ENCODE assay signal across 12 mouse cellular contexts in genomic region chr7:79544281-79545065, GRCm38 (mm10).
DNase-seq lines count a peak whose midpoint lies in the region; ATAC-seq lines count a peak whose summit lies in the region.
"Had no signal": no experiment of that assay in that cellular context is flagged by ENCODE, and none has a peak within 500 bp of the region (broad histone marks: within the 10 kb centered on the region; RNA-seq: fewer than 3 reads in every experiment).

No protein-coding gene starts in this region.

- H3K27me3 ChIP-seq in embryonic facial prominence, embryonic 10.5 days (replicated peaks; ENCODE audit: low read depth, poor library complexity, severe bottlenecking): peaks cover 100% of the 10 kb centered on the region
- H3K27me3 ChIP-seq in hindbrain, embryonic 13.5 days: peaks cover 63% of the 10 kb centered on the region
- H3K27me3 ChIP-seq in midbrain, embryonic 16.5 days (ENCODE audit: control insufficient read depth, insufficient read depth, low read depth, low read length): peaks cover 31% of the 10 kb centered on the region
- H3K27me3 ChIP-seq in kidney, embryonic 15.5 days: peaks cover 98% of the 10 kb centered on the region

- peaks cover 40% of the 10 kb centered on the region for H3K4me1 ChIP-seq in embryonic facial prominence, embryonic 10.5 days
- peaks cover 63% of the 10 kb centered on the region for H3K4me1 ChIP-seq in hindbrain, embryonic 13.5 days (replicated peaks)
- H3K4me1 ChIP-seq in midbrain, embryonic 16.5 days (ENCODE audit: control insufficient read depth, insufficient read depth, low read length): peaks cover 17% of the 10 kb centered on the region
- H3K4me1 ChIP-seq in kidney, embryonic 15.5 days: peaks cover 8% of the 10 kb centered on the region

- H3K4me3 ChIP-seq in embryonic facial prominence, embryonic 10.5 days: peak overlapping the region; percentile 42
- H3K4me3 ChIP-seq in hindbrain, embryonic 13.5 days: peak overlapping the region; percentile 37
- H3K4me3 ChIP-seq in midbrain, embryonic 16.5 days (ENCODE audit: low read depth, low read length): no peak overlapping the region
- H3K4me3 ChIP-seq in kidney, embryonic 15.5 days (replicated peaks): no peak overlapping the region

- H3K9me3 ChIP-seq in embryonic facial prominence, embryonic 10.5 days: no peaks in the 10 kb centered on the region
- no peaks in the 10 kb centered on the region for H3K9me3 ChIP-seq in hindbrain, embryonic 13.5 days
- no peaks in the 10 kb centered on the region for H3K9me3 ChIP-seq in midbrain, embryonic 16.5 days (replicated peaks; ENCODE audit: control insufficient read depth, low read length, poor library complexity, severe bottlenecking)
- H3K9me3 ChIP-seq in kidney, embryonic 15.5 days (replicated peaks): no peaks in the 10 kb centered on the region
- H3K9me3 ChIP-seq: embryonic facial prominence, embryonic 15.5 days; limb, embryonic 12.5 days had no signal

- WGBS in embryonic facial prominence, embryonic 10.5 days: 1% methylated on average over 37 of the region's 37 CpGs
- 4% methylated on average over 37 of the region's 37 CpGs for WGBS in hindbrain, embryonic 13.5 days
- WGBS in midbrain, embryonic 16.5 days: 7% methylated on average over 36 of the region's 37 CpGs
- 2% methylated on average over 37 of the region's 37 CpGs for WGBS in kidney, embryonic 15.5 days

- no peak overlapping the region; the same call in 1 of the 2 replicates for H3K27ac ChIP-seq in embryonic facial prominence, embryonic 10.5 days (replicated peaks)
- peak overlapping the region; percentile 95 for H3K27ac ChIP-seq in hindbrain, embryonic 13.5 days
- peak overlapping the region; percentile 78; the same call in 1 of the 2 replicates for H3K27ac ChIP-seq in midbrain, embryonic 16.5 days (ENCODE audit: low read length)
- no peak overlapping the region for H3K27ac ChIP-seq in kidney, embryonic 15.5 days
- H3K27ac ChIP-seq: embryonic facial prominence, embryonic 15.5 days; limb, embryonic 12.5 days had no signal

- ATAC-seq in hindbrain, embryonic 13.5 days (ENCODE audit: low FRiP score): no peak
- ATAC-seq in midbrain, embryonic 16.5 days: no peak
- ATAC-seq in kidney, embryonic 15.5 days (replicated peaks; ENCODE audit: low FRiP score): no peak
- ATAC-seq: activated CD4-positive, CD25-positive, alpha-beta regulatory T cell, adult 4 months had no signal

- no peaks in the 10 kb centered on the region for H3K36me3 ChIP-seq in embryonic facial prominence, embryonic 10.5 days (replicated peaks)
- no peaks in the 10 kb centered on the region for H3K36me3 ChIP-seq in hindbrain, embryonic 13.5 days
- H3K36me3 ChIP-seq in midbrain, embryonic 16.5 days (ENCODE audit: control insufficient read depth, insufficient read depth, low read length): no peaks in the 10 kb centered on the region
- H3K36me3 ChIP-seq in kidney, embryonic 15.5 days: no peaks in the 10 kb centered on the region
- H3K36me3 ChIP-seq: embryonic facial prominence, embryonic 15.5 days; limb, embryonic 12.5 days had no signal

- peak overlapping the region; percentile 78 for H3K9ac ChIP-seq in hindbrain, embryonic 13.5 days
- H3K9ac ChIP-seq in midbrain, embryonic 16.5 days (ENCODE audit: low read depth, low read length): peak overlapping the region; percentile 10; the same call in 1 of the 2 replicates
- H3K9ac ChIP-seq in kidney, embryonic 15.5 days: no peak overlapping the region
- H3K9ac ChIP-seq: embryonic facial prominence, embryonic 15.5 days; limb, embryonic 12.5 days had no signal

- H3K4me2 ChIP-seq in hindbrain, embryonic 13.5 days: peak overlapping the region; percentile 65
- peak overlapping the region; percentile 71 for H3K4me2 ChIP-seq in midbrain, embryonic 16.5 days (ENCODE audit: low read length)
- H3K4me2 ChIP-seq in kidney, embryonic 15.5 days: no peak overlapping the region
- H3K4me2 ChIP-seq: limb, embryonic 12.5 days had no signal

- peak; percentile 50 for DNase-seq in ZHBTc4 (ENCODE audit: low read depth, low spot score)
- DNase-seq in embryonic facial prominence, embryonic 10.5 days (ENCODE audit: low spot score): peak; percentile 49
- no peak for DNase-seq in liver
- DNase-seq in frontal cortex, postnatal 10 days (ENCODE audit: low spot score in 2 of 2): no peak
- DNase-seq: kidney, postnatal 4 days; lung, postnatal 10 days had no signal

Comparison
In these comparisons a context has a peak if more than half of its experiments do, and no peak if none do; other contexts are left out.
1. DNase-seq: peak in ZHBTc4 (single experiment) and embryonic facial prominence, embryonic 10.5 days (single experiment); none in liver (single experiment) and frontal cortex, postnatal 10 days (0 of 2).
2. H3K27ac ChIP-seq: peak in hindbrain, embryonic 13.5 days (single experiment) and midbrain, embryonic 16.5 days (single experiment); none in embryonic facial prominence, embryonic 10.5 days (single experiment) and kidney, embryonic 15.5 days (single experiment).
3. H3K4me3 ChIP-seq: peak in embryonic facial prominence, embryonic 10.5 days (single experiment) and hindbrain, embryonic 13.5 days (single experiment); none in midbrain, embryonic 16.5 days (single experiment) and kidney, embryonic 15.5 days (single experiment).